Mouse (Mus musculus) heart, embryonic 13.5 days (tissue): ENCODE results near the gene Clec4a1. TPM values are rescaled to one million over a fixed set of nuclear protein-coding genes. Genes with fewer than 3 reads are reported as not detected.

Experiments used
- ATAC-seq: fragments of 200-750 bp; cut with Nextera tagmentation; 2 replicates; pipeline ENCODE4 v1.8.0; 2017; ENCODE audit warnings: moderate TSS enrichment; ENCODE audit not compliant: insufficient number of reproducible peaks, low FRiP score, low TSS enrichment; ENCODE audit errors: extremely low read depth
- H3K27ac ChIP-seq: fragments of 300-500 bp; sonication (generic); replicated peaks from 2 replicates; pipeline ENCODE4 v1.5.1; 2015; ENCODE audit warnings: moderate library complexity, mild to moderate bottlenecking, inconsistent platforms
- H3K27me3 ChIP-seq: fragments of 300-500 bp; sonication (generic); replicated peaks from 2 replicates; pipeline ENCODE4 v1.6.1; 2015; ENCODE audit warnings: mild to moderate bottlenecking, inconsistent platforms
- H3K36me3 ChIP-seq: fragments of 300-500 bp; sonication (generic); 2 replicates; pipeline ENCODE4 v1.6.1; 2015; ENCODE audit warnings: mild to moderate bottlenecking, inconsistent platforms
- H3K4me1 ChIP-seq: fragments of 300-500 bp; sonication (generic); 2 replicates; pipeline ENCODE4 v1.6.1; 2015; ENCODE audit warnings: inconsistent platforms
- H3K4me2 ChIP-seq: fragments of 300-500 bp; sonication (generic); 2 replicates; pipeline ENCODE4 v1.6.1; 2015; ENCODE audit warnings: inconsistent platforms, mild to moderate bottlenecking, moderate library complexity
- H3K4me3 ChIP-seq: fragments of 300-500 bp; sonication (generic); 2 replicates; pipeline ENCODE4 v1.5.1; 2015; ENCODE audit warnings: moderate library complexity, mild to moderate bottlenecking, inconsistent platforms
- H3K9ac ChIP-seq: fragments of 300-500 bp; sonication (generic); 2 replicates; pipeline ENCODE4 v1.6.1; 2015; ENCODE audit warnings: inconsistent platforms, mild to moderate bottlenecking, moderate library complexity
- H3K9me3 ChIP-seq: fragments of 300-500 bp; sonication (generic); 2 replicates; pipeline ENCODE4 v1.6.1; 2016; ENCODE audit warnings: inconsistent platforms
- WGBS: fragments of 180-500 bp; shearing (Covaris S2); methylation state at CpG from one replicate; pipeline ENCODE4 v1.1.7; 2015; ENCODE audit warnings: mixed read lengths; 5-methylcytosine and 5-hydroxymethylcytosine counted together
- polyA plus RNA-seq: library from polyadenylated mRNA; unstranded; fragments of >200 nt; fragmentation: Nextera tagmentation; extraction: Ambion mirVana; gene quantifications from 2 replicates; pipeline ENCODE4 v1.2.1, GENCODE M21; 2015

The Clec4a1 gene
- polyA plus RNA-seq, 1 experiment from 2014 or later, result 0.94 TPM

GRCm38 (mm10) chr6:122919922-122920321 lies 1.7 kb upstream of the Clec4a1 start:
- no peak overlapping the region for H3K9ac ChIP-seq
- no peaks in the 10 kb centered on the region for H3K9me3 ChIP-seq
- H3K4me2 ChIP-seq, result no peak overlapping the region
- ATAC-seq, result no peak
- WGBS, result 39% methylated on average over 4 of the region's 4 CpGs
- no peaks in the 10 kb centered on the region for H3K36me3 ChIP-seq
- H3K27me3 ChIP-seq, result no peaks in the 10 kb centered on the region
- H3K4me3 ChIP-seq, result no peak overlapping the region
- 0 out of 2 replicates have a peak, but pooled peaks cover 3% of the 10 kb centered on the region for H3K4me1 ChIP-seq
- no peak overlapping the region for H3K27ac ChIP-seq

DNA sequence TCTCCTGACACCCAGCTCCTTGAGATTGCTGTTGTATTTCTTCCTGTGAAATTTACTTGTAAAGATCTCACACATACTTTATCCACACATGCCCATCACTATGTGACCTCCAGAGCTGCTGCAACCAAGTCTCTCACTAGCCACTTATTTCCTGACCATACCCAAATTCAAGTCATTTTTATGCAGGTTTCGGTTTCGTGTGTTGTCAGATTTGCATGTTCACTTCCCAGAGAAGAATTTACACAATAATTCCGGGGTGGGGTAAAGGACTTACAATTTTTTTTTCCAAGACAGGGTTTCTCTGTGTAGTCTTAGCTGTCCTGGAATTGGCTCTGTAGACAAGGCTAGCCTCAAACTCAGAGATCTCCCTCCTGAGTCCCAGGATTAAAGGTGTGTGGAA lies 13.2 kb downstream of the Clec4a1 start:
- no peak for ATAC-seq
- Histone ChIP-seq H3K36me3 (no peaks in the 10 kb centered on the region), H3K27me3 (no peaks in the 10 kb centered on the region), H3K4me3 (no peak overlapping the region), H3K4me1 (no peaks in the 10 kb centered on the region), H3K4me2 (no peak overlapping the region), H3K9me3 (no peaks in the 10 kb centered on the region), H3K27ac (no peak overlapping the region), H3K9ac (no peak overlapping the region)
- 76% methylated on average over 3 of the region's 3 CpGs for WGBS

DNA sequence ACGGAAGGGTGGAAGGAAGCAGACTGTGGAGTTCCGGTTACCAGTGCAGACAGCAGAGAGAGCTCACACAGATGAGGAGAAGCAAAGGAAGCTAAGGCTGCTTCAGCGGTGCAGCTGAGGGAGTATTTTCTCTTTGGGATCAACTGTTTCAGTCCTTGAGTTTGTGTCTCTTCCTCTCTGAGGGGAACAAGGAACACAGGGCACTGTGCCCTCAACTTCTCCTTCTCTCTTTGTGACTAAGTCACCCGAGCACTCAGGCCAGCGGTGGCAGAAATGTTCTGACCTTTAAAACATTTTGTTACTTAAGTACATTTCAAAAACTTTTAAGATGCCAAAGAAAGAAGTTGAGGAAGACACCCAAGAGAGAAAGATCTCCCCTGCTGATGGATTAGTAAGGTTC lies 18.0 kb downstream of the Clec4a1 start:
- WGBS, result 69% methylated on average over 5 of the region's 5 CpGs
- H3K9ac ChIP-seq, result no peak overlapping the region

GRCm38 (mm10) chr6:122946760-122947159 lies 25.1 kb downstream of the Clec4a1 start:
- Histone ChIP-seq H3K4me3 (no peak overlapping the region), H3K27me3 (no peaks in the 10 kb centered on the region), H3K4me2 (no peak overlapping the region), H3K9ac (no peak overlapping the region), H3K4me1 (no peaks in the 10 kb centered on the region), H3K9me3 (no peaks in the 10 kb centered on the region; the same call in 1 of the 2 replicates), H3K27ac (no peak overlapping the region), H3K36me3 (no peaks in the 10 kb centered on the region)
- ATAC-seq, result no peak
- WGBS, result 78% methylated on average over 2 of the region's 2 CpGs

More for the DNA sequence above, 18.0 kb downstream of the Clec4a1 start:
- Histone ChIP-seq H3K9me3 (no peaks in the 10 kb centered on the region), H3K4me2 (no peak overlapping the region), H3K27ac (no peak overlapping the region), H3K4me3 (no peak overlapping the region), H3K36me3 (no peaks in the 10 kb centered on the region), H3K4me1 (no peaks in the 10 kb centered on the region), H3K27me3 (no peaks in the 10 kb centered on the region)
- ATAC-seq, result no peak

GRCm38 (mm10) chr6:122952401-122952800 lies 30.8 kb downstream of the Clec4a1 start, which contains the start of gene Clec4a3:
TSS of gene Clec4a3 (plus strand) at chr6:122952515.
- Histone ChIP-seq H3K4me3 (no peak within 1 kb of the TSS), H3K9ac (no peak within 1 kb of the TSS), H3K9me3 (no peaks in the 10 kb centered on the region; the same call in 1 of the 2 replicates), H3K27ac (no peak within 1 kb of the TSS), H3K36me3 (no peaks in the 10 kb centered on the region), H3K27me3 (no peaks in the 10 kb centered on the region), H3K4me2 (no peak within 1 kb of the TSS), H3K4me1 (no peaks in the 10 kb centered on the region)
- ATAC-seq, result no peak
- WGBS, result 77% methylated on average over 8 of the region's 8 CpGs

GRCm38 (mm10) chr6:122964562-122964961 lies 42.9 kb downstream of the Clec4a1 start:
- WGBS, result 66% methylated on average over 2 of the region's 2 CpGs
- no peak for ATAC-seq
- H3K9me3 ChIP-seq, result peaks cover 14% of the 10 kb centered on the region; the same call in 1 of the 2 replicates
- no peak overlapping the region for H3K4me2 ChIP-seq
- H3K9ac ChIP-seq, result no peak overlapping the region
- H3K36me3 ChIP-seq, result no peaks in the 10 kb centered on the region
- H3K4me3 ChIP-seq, result no peak overlapping the region
- no peak overlapping the region for H3K27ac ChIP-seq
- H3K4me1 ChIP-seq, result no peaks in the 10 kb centered on the region
- H3K27me3 ChIP-seq, result no peaks in the 10 kb centered on the region

DNA sequence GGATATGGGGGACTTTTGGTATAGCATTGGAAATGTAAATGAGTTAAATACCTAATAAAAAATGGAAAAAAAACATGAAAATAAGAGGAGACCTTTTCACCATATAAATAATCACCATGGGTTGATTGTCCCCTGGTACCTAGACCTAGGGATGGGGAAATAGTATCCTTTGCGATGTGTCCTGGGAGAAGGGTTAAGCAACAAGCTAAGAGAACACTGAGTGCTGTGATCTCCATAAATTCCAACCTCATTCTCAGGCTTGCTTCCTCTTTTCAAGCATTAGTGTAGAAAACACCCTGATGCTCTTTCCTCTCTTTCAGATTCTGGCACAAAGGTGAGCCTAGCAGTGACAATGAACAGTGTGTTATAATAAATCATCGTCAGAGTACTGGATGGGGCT lies 47.4 kb downstream of the Clec4a1 start:
- Histone ChIP-seq H3K4me1 (no peaks in the 10 kb centered on the region), H3K27ac (no peak overlapping the region), H3K4me2 (no peak overlapping the region), H3K36me3 (no peaks in the 10 kb centered on the region), H3K4me3 (no peak overlapping the region), H3K9ac (no peak overlapping the region), H3K27me3 (no peaks in the 10 kb centered on the region), H3K9me3 (0 out of 2 replicates have a peak, but pooled peaks cover 3% of the 10 kb centered on the region)
- no peak for ATAC-seq
- 68% methylated on average over 2 of the region's 2 CpGs for WGBS

Other genes starting within 250 kb of the Clec4a1 start
- gene Nanog, start 214.4 kb upstream of the Clec4a1 start, polyA plus RNA-seq, result 0.71 and 0.94 TPM in 2 replicates
- gene Slc2a3, start 120.2 kb upstream of the Clec4a1 start, polyA plus RNA-seq, result 12.1 and 15.4 TPM in 2 replicates
- 4.8 and 5.6 TPM in 2 replicates for gene Foxj2, start 101.9 kb upstream of the Clec4a1 start, polyA plus RNA-seq
- gene C3ar1, start 65.7 kb upstream of the Clec4a1 start, polyA plus RNA-seq, result 2.4 and 3.0 TPM in 2 replicates
- 49.9 and 51.3 TPM in 2 replicates for gene Necap1, start 47.4 kb upstream of the Clec4a1 start, polyA plus RNA-seq
- 1.0 and 1.1 TPM in 2 replicates for gene Clec4a3, start 30.7 kb downstream of the Clec4a1 start, polyA plus RNA-seq
- not detected in 2 replicates for gene Clec4a4, start 68.5 kb downstream of the Clec4a1 start, polyA plus RNA-seq
- gene Clec4b1, start 128.1 kb downstream of the Clec4a1 start, polyA plus RNA-seq, result not detected in 2 replicates
- gene Clec4a2, start 184.6 kb downstream of the Clec4a1 start, polyA plus RNA-seq, result 1.3 and 2.3 TPM in 2 replicates